Mouse (Mus musculus) mouse trophoblast stem cell (cell line): ENCODE data around the gene Kcne4.
"Not testable (repeated sequence)": the region's sequence is repeated elsewhere in the genome, so short reads cannot be mapped to it uniquely, and the experiment has no call there.

Experiments
- in situ Hi-C, 2 experiments: fragments of 300-500 bp; cut with MseI, MboI; formaldehyde crosslinking; loops; 2 replicates in 1 of 2; 3 replicates in 1 of 2; pipeline ENCODE4 v1.15.1; 2025

The Kcne4 gene

DNA sequence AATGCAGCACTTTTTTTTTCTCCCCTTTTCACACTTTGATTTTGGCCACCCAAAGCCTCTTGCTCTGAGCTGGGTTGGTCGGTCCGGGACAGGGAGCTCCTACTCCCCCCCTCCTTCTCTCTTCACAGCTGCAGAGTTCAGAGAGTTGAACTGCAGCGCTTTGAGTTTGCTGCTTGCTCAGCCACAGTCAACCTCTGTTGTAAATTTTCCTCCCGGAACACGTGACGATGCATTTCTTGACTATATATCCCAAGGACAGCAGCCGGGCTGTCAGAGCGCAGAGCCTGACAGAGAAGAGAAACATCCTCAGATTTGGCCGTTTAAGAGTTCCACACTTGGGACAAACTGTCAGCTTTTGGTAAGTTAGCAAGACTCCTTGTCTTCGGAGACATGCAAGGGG, at the start of gene Kcne4:
Gene Kcne4, plus strand, starts transcription at position 120 of the 400 bp plus-strand sequence.
- in situ Hi-C loops: no loop called here

DNA sequence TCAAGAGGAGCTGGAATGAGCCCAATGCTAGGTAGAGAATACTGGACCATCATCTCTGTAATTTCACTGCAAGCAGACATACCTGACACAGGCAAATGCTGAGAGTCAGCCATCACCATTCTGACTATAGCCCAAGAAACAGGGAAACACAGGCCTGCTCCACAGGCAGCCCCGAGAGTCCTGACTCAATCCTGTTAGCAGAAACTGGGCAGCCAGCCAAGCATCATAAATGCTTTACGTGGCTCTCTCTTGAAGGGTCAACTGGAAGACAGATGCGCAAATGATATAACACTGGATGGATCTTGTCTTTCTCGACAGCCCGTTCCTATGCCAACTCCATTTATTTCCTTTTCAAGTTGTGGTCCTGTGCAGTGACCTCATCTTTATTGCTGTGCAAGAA, 34.7 kb upstream of the Kcne4 start:
- in situ Hi-C loops: no loop called here

DNA sequence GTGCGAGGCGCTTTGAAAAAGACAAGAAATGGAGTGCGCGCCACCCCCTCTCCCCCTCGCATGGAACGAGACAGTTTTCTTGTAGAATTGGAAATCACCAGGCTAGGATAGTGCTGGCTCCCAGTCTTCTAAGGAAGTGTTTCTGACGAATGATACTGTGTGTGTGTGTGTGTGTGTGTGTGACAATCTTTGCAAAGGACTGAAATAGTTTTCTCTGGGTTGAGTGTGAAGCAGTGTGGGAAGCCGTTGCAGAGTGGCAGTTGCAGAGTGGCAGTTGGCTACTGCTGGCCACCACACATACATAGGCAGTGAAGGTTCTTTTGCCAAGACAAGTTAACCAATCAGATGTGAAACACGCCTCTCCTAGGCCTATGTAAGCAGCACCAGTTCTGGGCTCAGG, 31.6 kb upstream of the Kcne4 start:
- in situ Hi-C loops: not testable (repeated sequence)

DNA sequence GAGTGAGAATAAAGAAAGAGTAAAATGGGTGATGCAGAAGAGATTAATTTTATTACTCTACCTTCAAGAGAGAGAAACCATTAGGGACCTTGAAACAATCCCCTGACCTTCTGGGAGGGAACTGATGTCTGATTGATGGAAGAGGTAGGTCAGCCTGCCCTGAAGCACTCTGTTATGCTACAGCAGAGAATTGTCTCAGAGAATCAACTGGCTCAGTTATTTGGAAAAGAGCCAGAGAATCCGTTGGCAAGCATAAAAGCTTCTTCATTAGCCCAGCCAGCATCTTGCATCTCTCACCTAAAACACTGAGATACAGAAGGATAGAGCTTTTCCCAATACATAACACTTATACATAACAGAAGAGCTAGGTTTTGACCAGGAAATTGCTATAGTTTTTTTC, 26.8 kb upstream of the Kcne4 start:
- in situ Hi-C loops: no loop called here

DNA sequence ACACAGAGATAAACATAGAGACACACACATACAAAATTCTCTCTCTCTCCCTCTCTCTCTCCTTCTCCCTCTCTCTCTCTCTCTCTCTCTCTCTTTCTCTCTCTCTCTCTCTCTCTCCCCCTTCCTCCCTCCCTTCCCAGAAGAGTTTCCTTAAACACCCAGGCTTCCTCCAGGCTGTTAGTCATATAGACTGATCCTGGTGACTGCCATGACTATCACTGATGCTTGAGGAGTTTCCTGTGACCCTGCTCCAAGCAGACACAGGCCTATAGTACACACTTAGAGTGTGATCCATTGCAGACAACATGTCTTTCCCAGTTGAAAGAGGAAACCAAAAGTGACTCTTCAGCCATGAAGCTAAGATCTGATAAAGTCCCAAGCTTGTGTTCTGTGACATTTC, 9.1 kb upstream of the Kcne4 start:
- in situ Hi-C loops: no loop called here

DNA sequence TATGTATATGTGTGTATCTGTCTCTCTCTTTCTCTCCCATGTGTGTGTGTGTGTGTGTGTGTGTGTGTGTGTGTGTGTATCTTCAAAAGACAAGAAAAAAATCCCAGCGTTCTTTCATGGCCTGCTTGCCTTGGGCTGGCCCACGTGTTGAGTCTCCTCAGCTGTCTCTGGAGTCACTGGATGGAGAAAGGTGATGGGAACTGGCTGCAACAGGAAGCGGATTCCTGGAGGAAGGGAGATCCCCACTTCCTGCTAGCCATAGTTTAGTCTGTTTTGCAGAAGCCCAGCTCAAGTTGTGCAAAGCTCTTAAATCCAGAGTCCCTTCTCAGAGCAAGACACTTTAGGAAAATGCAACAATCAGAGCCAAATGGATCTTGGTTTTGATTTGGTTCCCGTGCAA, 6.7 kb upstream of the Kcne4 start:
- in situ Hi-C loops: no loop called here

DNA sequence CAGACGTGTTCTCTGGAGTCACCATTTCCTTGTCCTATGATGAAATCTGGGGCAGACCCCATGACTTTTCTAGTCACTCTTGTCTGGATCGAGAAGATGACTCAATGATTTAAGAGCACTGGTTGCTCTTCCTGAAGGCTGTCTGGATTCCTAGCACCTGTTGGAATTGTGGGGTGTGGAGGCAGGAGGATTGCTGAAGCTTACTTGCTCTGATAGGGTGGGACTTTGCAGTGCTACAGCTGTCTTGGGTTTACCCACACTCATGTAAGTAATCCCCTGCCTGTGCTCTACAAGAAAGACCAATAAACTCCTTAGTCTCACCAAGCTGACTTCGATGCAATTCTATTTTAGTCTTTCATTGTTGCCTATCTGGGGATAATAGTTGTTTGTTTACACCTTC, 5.7 kb upstream of the Kcne4 start:
- in situ Hi-C loops: no loop called here

DNA sequence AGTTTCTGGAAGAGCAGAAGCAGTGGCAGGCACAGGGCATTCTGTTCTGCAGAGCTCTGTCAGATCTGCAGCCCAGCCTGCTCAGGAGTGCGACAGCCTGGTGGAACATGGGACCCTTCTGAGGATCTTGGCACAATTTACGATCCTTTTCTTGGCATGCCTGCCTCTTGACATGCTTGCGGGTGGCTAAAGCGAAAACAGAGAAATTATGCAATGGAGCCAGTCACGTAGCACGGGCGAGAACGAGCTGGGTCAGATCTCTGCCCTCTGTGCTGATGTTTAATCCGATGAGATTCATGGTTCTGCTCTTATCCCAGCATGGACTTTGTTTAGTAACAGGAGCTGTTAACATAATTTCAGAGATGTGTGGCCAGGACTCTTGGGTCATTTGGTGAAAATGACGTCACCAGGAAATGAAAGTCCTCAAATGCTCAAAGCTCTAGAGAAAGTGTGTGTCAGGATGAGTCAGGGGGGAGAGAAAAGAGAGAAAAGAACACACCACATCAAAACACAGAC, 4.5 kb upstream of the Kcne4 start:
- in situ Hi-C loops: no loop called here

DNA sequence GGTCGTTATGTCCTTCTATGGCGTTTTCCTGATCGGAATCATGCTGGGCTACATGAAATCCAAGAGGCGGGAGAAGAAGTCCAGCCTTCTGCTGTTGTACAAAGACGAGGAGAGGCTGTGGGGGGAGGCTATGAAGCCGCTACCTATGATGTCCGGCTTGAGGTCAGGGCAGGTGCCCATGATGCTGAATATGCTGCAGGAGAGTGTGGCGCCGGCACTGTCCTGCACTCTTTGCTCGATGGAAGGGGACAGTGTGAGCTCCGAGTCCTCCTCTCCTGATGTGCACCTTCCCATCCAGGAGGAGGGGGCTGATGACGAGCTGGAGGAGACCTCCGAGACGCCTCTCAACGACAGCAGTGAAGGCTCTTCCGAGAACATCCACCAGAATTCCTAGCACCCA, 1.2 kb downstream of the Kcne4 start:
- in situ Hi-C loops: no loop called here

DNA sequence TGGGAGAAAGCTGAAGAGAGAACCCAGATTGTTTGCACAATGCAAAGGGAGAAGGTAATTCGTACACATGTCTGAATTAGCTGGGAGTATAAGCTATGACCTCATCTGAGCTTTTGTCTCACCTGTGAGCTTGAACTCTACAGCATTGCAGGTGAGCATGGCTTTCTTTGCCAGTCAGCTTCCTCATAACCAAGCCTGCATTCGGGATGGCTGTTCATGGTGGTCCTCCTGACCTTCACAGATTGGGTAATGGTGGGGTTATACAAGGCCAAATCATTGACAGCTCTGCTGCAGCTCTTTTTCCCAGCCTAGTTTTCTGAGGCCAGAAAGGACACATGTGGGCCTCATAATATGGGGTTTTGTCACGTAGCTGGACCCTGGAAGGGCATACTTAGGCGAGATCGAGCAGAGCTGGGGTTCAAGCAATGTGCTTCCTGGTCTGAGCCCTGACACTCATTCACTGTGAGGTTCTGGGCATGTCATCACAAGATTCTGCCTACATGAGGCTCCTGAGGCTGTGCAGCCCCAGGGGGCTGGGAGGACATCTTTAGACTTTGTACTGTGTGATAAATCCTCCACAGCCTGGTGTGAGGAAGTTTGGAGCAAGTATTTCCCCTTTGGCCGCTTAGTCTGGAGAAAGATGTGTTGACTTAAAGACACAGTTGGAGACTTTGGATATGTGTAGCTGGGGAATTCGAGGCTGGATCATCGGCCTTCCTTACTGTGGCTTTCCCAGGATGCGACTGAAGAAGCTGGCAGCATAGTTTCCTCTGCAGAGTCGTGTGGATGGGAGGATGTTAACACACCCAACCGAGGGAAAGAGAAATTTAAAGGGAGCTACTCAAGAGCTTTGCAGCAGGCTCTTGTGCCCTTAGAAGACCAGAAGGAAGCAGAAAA, 2.3 kb downstream of the Kcne4 start:
- in situ Hi-C loops: no loop called here

DNA sequence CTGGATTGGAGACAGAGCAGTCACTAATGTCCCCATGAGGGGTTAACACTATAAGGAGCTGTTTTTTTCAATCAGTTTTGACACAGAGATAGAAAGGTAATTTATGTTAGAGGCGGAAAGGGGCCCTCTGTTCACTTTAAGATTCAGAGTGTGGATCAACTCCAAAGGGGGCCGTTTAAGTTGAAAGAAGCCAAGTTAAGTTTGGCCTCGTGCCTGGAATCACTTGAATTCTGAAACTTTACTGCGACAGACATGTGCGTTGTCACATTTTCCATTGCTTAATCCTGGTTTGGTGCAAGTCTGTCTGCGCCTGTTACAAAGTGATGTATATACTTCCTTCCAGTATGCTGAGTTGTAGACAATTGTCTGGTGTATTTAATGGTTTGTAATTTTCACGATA, 3.0 kb downstream of the Kcne4 start:
- in situ Hi-C loops: no loop called here

DNA sequence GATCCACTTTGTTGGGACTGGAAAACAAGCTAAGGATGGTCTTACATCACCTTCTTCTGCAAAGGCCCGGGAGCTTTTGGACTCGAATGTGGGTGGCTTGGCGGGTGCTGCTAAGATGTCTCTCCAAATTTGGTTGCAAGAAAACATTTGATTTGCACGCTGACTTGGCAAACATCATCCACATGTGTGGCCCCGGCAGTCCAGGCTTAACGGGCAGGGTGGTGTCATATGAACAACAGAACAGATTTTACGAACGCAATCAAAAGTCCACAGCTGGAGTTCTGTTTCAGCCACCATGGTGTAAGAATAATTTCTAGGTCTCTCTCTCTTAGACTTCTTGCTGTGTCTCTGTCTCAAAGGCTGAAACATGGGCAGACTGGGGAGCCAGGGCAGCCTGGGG, 3.6 kb downstream of the Kcne4 start:
- in situ Hi-C loops: no loop called here

DNA sequence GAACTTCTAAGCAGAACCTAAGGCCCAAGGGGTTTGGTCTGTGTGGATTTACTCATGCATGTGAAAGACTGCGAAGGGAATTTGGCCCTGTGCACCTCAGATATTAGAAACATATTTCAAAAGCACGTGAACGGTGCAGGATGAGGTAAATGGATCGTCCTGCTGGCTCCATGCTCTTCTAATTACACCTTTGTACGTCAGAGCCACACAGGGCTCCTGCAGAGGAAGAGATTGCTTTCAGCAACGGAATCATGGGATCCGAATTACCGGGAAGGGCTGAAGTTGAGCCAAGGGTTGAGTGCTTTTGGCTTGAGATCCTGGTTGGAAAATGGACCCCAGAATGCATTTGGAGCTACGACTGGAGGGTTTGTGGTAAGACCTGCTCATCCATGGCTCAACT, 4.6 kb downstream of the Kcne4 start:
- in situ Hi-C loops: no loop called here

DNA sequence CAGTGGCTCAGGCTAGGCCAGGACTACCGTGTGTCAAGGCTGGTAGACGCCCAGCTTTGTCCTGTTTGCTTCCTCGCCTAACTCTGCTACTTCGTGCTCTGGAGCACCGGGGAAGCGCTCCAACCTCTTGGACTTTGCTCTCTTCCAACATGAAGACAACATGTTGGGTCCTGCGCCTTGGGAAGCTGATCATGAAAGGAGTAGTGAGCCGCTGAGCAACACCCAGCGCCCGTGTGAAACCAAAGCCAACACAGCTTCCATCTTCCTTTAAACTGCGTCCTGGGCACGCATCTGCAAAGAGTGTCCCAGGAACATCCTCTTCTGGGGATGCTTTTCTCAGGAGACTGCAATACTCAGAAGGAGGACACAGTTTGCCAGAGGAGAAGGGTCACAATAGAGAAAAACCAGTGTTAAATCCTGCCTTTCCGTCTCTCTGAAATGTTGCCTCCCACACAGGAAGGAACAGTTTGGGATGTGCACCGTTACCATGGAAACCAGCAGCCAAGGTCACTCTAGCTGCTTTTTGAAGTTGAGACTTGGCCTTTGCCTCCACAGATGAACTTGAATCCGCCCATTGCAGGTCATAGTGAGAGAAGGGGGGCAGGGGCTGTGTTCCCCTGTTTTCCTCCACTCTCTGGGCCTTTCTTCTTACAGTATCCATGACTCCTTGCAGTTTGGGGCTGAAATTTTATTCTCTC, 5.3 kb downstream of the Kcne4 start:
- in situ Hi-C loops: no loop called here

DNA sequence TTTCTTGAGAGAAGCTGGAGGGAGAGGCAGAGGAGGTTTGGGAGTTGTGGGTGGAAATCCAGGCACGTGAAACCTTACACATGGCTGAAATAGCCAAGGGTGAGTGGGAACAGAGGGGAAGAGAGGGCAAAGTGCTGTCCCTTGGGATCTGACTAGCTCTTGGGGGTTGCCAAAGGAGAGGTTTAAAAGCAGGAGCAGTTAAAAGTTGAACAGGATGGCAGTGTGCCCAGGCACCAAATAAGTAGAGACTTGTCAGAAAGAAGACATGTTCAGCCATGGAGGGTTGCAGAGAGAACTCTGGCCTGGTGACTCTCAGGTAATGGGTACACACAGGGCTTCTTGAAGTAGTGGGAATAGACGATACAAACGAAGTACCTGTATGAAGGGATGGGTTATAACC, 8.7 kb downstream of the Kcne4 start:
- in situ Hi-C loops: no loop called here

DNA sequence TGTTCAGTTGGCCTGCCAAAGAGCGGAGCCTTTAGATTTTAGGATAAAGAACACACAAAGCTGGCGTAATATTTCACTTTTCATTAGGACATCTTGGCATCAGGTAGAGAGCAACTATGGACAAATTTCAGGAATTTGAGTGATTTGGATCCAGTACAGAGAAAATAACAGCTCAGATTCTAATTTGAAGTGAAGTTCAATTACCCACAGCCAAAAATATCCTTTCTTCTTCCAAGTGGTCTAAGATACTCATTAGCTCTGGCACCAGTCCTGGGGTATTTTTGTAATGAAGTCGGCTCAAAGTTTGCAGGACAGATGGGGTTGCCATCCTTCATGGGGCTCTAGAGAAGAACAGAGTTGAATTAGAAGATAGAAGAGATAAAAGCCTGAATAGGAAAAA, 21.9 kb downstream of the Kcne4 start:
- in situ Hi-C loops: no loop called here

DNA sequence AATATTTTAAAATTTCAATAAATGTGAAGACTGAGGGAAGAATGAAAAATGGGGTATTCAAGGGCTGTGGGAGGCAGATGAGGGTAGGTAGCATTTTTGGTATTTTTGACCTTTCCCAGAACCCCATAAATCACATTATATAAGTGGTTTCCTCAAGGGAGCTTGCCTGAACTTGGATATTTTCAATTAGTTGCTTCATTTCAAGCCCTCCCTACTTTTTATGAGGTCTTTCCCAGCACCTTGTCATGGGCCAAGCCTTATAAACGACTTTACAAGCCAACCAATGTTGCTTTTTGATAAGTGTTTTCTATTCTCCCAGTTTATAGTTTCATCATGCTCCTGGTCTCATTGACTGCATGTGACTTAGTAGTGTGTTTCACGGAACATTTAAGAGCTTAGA, 24.2 kb downstream of the Kcne4 start:
- in situ Hi-C loops: loop anchor here in 1 of 2 experiments (10.0 kb wide), 1 partner anchor 116 kb away; no protein-coding TSS in a partner anchor

DNA sequence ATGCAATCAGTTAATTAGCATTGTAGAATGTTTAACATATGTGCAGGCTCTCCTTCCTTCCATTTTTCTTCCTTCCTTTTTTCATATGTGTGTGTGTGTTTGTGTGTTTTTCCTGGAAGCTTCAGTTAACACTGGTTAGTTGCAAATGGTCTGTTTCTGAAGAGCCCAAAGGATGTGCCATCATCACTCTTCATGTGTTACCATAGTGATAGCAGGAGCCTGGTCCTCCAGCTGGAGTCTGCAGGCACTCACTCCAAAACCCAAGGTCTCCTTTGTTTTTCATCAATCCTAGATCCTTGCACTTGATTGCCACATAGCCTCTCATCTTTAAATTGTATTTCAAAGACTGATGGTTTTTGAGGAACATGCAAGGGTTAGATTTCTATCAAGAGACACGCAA, 29.1 kb downstream of the Kcne4 start:
- in situ Hi-C loops: loop anchor here in 1 of 2 experiments (10.0 kb wide), 1 partner anchor 121 kb away; no protein-coding TSS in a partner anchor

DNA sequence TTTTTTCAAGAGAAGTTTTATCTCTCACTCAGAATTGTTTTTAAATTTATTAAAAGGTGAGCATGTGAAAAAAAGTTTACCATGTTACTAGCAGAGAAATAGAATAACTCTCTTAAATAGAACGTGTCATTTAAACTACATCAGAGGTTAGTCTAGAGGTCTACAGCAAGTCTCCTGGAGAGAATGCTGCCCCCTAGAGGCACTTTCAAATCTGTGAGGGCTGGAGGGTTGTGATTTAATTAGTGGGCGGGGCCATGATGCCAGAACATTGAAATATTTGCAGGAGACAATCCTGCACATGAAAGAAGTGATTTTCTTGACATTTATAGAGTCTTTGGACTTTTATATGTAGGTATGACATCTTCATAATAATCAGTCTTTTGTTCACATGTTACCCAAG, 29.9 kb downstream of the Kcne4 start:
- in situ Hi-C loops: loop anchor here in 1 of 2 experiments (10.0 kb wide), 1 partner anchor 122 kb away; no protein-coding TSS in a partner anchor

DNA sequence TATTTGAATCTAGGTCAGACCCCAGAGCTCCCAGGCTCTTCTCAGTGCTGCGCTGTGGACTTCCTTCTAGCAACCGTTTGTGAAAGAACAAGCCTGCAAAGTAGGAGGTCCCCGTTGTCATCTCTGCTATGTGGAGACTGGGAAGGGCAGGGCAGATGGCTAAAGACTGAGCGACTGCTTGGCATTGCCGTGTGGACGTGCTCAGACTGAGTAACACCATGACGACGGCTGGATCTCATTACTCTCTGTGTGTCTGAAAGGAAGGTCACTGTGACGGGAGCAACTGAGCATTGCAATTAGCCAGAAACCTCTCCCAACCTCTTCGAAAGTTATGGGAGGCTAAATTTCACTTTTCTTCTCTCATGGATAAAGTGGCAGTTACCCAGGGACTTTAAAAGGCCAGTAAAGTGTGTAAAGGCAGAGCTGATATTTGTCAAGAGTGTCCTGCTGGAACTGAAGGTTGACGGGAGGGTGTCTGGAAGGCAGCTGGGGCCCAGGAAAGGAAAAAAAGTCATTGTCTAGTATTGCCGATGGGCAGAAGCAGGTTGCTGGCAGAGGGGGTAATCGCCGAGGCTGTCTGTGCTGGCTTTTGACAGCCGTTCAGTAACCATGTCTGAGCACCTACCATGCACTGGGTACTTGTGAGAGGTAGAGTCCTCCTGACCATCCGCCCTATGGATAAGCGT, 36.0 kb downstream of the Kcne4 start:
- in situ Hi-C loops: no loop called here

DNA sequence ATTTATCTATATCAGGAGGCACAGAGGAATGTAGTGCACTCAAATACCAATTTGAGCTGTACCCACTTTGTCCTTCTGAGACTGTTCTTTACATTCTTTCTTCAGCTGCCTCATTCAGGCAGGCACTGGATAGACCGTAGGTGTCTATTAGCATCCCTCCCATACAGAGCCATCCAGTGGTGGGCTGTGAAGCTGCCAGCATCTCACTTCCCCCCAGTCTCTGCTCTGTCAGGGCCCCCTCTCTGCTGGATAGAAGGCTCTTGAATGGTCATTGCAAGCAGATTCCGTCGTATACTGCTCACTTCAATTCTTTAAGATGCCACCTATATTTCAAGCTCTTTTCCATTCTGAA, 36.5 kb downstream of the Kcne4 start:
- in situ Hi-C loops: no loop called here

DNA sequence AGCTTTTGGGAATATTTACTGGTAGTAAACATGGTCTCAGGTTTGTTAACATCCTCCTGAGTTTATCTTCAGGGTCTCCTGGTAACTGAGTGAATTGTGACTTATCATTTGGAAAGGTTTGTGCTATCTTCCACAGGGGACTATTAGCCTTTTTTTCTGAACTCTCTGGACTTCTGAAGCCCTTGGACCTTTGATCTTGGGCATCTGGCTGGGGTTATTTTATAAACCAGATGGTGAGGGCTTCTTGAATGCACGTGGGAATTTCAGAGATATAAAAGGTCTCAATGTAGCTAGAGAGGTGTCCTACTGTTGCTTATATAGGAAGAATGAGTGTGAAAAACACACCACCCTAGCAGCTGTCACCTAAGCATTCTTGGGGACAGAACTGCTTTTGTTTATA, 37.7 kb downstream of the Kcne4 start:
- in situ Hi-C loops: no loop called here
